Mouse (Mus musculus): ENCODE measurements around the gene Rassf10.
"Not testable (repeated sequence)": the region's sequence is repeated elsewhere in the genome, so short reads cannot be mapped to it uniquely, and the experiment has no call there.

The Rassf10 gene

GRCm38 (mm10) chr7:112953777-112954291 is at the start of gene Rassf10:
Gene Rassf10 (plus strand): TSS chr7:112953962.
- no peak for DNase-seq (ENCODE audit: low spot score)

- DNase-seq (ENCODE audit: low spot score): no peak
Measured at GRCm38 (mm10) chr7:112906848-112907247, 46.9 kb upstream of the Rassf10 start.

GRCm38 (mm10) chr7:112907468-112907867 is 46.3 kb upstream of the Rassf10 start:
- DNase-seq (ENCODE audit: low spot score): no peak

GRCm38 (mm10) chr7:112909164-112909563 is 44.6 kb upstream of the Rassf10 start:
- DNase-seq (ENCODE audit: low spot score): no peak

GRCm38 (mm10) chr7:112912969-112913368 is 40.8 kb upstream of the Rassf10 start:
- DNase-seq (ENCODE audit: low spot score): no peak

GRCm38 (mm10) chr7:112915571-112915970 is 38.2 kb upstream of the Rassf10 start:
- no peak for DNase-seq (ENCODE audit: low spot score)

- no peak for DNase-seq (ENCODE audit: low spot score)
Measured at GRCm38 (mm10) chr7:112917613-112918278, 36.0 kb upstream of the Rassf10 start.

GRCm38 (mm10) chr7:112918279-112918991 is 35.3 kb upstream of the Rassf10 start:
- no peak for DNase-seq (ENCODE audit: low spot score)

- DNase-seq (ENCODE audit: low spot score): no peak
Measured at GRCm38 (mm10) chr7:112919845-112920244, 33.9 kb upstream of the Rassf10 start.

GRCm38 (mm10) chr7:112922801-112923200 is 31.0 kb upstream of the Rassf10 start:
- DNase-seq (ENCODE audit: low spot score): no peak

GRCm38 (mm10) chr7:112923712-112924111 is 30.1 kb upstream of the Rassf10 start:
- DNase-seq (ENCODE audit: low spot score): no peak

- no peak for DNase-seq (ENCODE audit: low spot score)
Measured at GRCm38 (mm10) chr7:112930669-112931068, 23.1 kb upstream of the Rassf10 start.

GRCm38 (mm10) chr7:112935876-112936275 is 17.9 kb upstream of the Rassf10 start:
- not testable (repeated sequence) for DNase-seq (ENCODE audit: low spot score)

GRCm38 (mm10) chr7:112937089-112937488 is 16.7 kb upstream of the Rassf10 start:
- DNase-seq (ENCODE audit: low spot score): no peak

- DNase-seq (ENCODE audit: low spot score): no peak
Measured at GRCm38 (mm10) chr7:112938959-112939358, 14.8 kb upstream of the Rassf10 start.

GRCm38 (mm10) chr7:112942567-112942966 is 11.2 kb upstream of the Rassf10 start:
- DNase-seq (ENCODE audit: low spot score): no peak

GRCm38 (mm10) chr7:112943056-112943455 is 10.7 kb upstream of the Rassf10 start:
- DNase-seq (ENCODE audit: low spot score): no peak

- no peak for DNase-seq (ENCODE audit: low spot score)
Measured at GRCm38 (mm10) chr7:112946706-112947105, 7.1 kb upstream of the Rassf10 start.

- no peak for DNase-seq (ENCODE audit: low spot score)
Measured at GRCm38 (mm10) chr7:112954351-112955102, 765 bp downstream of the Rassf10 start.

- DNase-seq (ENCODE audit: low spot score): no peak
Measured at GRCm38 (mm10) chr7:112955103-112955827, 1.5 kb downstream of the Rassf10 start.

GRCm38 (mm10) chr7:112955955-112956354 is 2.2 kb downstream of the Rassf10 start:
- DNase-seq (ENCODE audit: low spot score): no peak

GRCm38 (mm10) chr7:112956961-112957360 is 3.2 kb downstream of the Rassf10 start:
- no peak for DNase-seq (ENCODE audit: low spot score)

Measured in spleen, adult 12 weeks (tissue).